Mouse (Mus musculus) liver, embryonic 14.5 days (tissue): ENCODE results near the gene Fgfr1op2.

Experiments
- CTCF ChIP-seq: IDR thresholded peaks from 2 replicates; pipeline ENCODE4 v1.5.1; 2016; ENCODE audit warnings: antibody characterized with exemption, low read depth, control low read depth
- EP300 ChIP-seq: IDR thresholded peaks from 2 replicates; pipeline ENCODE4 v1.6.1; 2016; ENCODE audit warnings: antibody characterized with exemption, low read depth

DNA sequence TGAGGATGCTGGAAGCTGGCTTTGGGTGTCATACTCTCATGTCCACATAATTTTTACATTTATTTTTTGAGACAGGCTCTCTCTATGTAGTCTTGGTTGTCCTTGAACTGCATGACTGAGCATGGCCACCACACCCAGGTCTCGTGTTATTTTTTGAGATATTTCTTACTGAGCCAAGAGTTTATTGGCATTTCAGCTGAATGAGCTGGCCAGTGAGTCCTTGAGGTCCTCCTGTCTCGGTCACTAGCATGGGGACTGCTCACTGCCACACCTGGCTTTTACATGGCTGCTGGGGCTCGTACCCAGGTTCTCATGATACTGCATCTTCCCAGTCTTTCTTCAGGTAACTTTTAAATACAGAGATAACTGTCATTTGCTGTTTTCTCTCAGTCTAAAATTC lies 36.6 kb upstream of the Fgfr1op2 start:
- TF ChIP-seq CTCF (no peak), EP300 (no peak)
